ENCODE assay signal across 12 mouse cellular contexts in genomic region chr11:83786835-83787234, GRCm38 (mm10). TPM values are rescaled to one million over a fixed set of nuclear protein-coding genes. Genes with fewer than 3 reads are reported as not detected.
DNase-seq lines count a peak whose midpoint lies in the region; ATAC-seq lines count a peak whose summit lies in the region.
"Had no signal": no experiment of that assay in that cellular context is flagged by ENCODE, and none has a peak within 500 bp of the region (broad histone marks: within the 10 kb centered on the region; RNA-seq: fewer than 3 reads in every experiment).

No protein-coding gene starts in this region.

- ATAC-seq in CD4-positive, CD25-positive, alpha-beta regulatory T cell, adult 4 months, result no peak
- no peak for ATAC-seq in megakaryocyte-erythroid progenitor cell, adult 5-6 weeks (replicated peaks; ENCODE audit: low FRiP score, low TSS enrichment, poor library complexity, severe bottlenecking)

- intact Hi-C loops in heart, postnatal 10 days (cut with DNase I), result no loop called here

- DNase-seq in ovary, postnatal 36 days (ENCODE audit: low spot score), result peak; percentile 17
- no peak for DNase-seq in ovary, postnatal 10 days (ENCODE audit: low spot score)
- DNase-seq in heart, postnatal 10 days, result peak; percentile 33 to 36
- DNase-seq in kidney, postnatal 25 days, result peak; percentile 83 to 90
- no peak for DNase-seq in thymus, postnatal 4 days
- DNase-seq: liver; thymus, adult 2 months had no signal

RNA-seq across cellular contexts. Expression of gene Heatr6, which starts 33.3 kb away (rescaled TPM):
- total RNA-seq in heart, postnatal 10 days (2021), result 1 to 10 TPM; 8.0 to 8.2 TPM
- 10 to 100 TPM; 34.2 to 44.9 TPM for polyA plus RNA-seq in CD4-positive, CD25-positive, alpha-beta regulatory T cell, adult 4 months (2017; shearing (Covaris generic))
- total RNA-seq in megakaryocyte-erythroid progenitor cell, adult 5-6 weeks (2014; fragmentation: Nextera tagmentation), result 21.9 and 38.9 TPM in 2 replicates
- total RNA-seq in megakaryocyte-erythroid progenitor cell, adult 5-6 weeks (2017), result 10.2 and 20.6 TPM in 2 replicates

RNA-seq across cellular contexts. Expression of gene Wfdc21, which starts 40.1 kb away (rescaled TPM):
- not detected for total RNA-seq in heart, postnatal 10 days (2021)
- polyA plus RNA-seq in CD4-positive, CD25-positive, alpha-beta regulatory T cell, adult 4 months (2017; shearing (Covaris generic)), result not detected
- 30.6 TPM in 1 of 2 replicates, not detected in the other for total RNA-seq in megakaryocyte-erythroid progenitor cell, adult 5-6 weeks (2014; fragmentation: Nextera tagmentation)
- 2.1 TPM in 1 of 2 replicates, not detected in the other for total RNA-seq in megakaryocyte-erythroid progenitor cell, adult 5-6 weeks (2017)
- total RNA-seq: layer of hippocampus, adult 18-20 months; MEL had no signal
- polyA plus RNA-seq: midbrain, embryonic 12.5 days had no signal

Comparison
In these comparisons a context has a peak if more than half of its experiments do, and no peak if none do; other contexts are left out.
1. DNase-seq: peak in ovary, postnatal 36 days (single experiment), heart, postnatal 10 days (2 of 2) and kidney, postnatal 25 days (2 of 2); none in ovary, postnatal 10 days (single experiment) and thymus, postnatal 4 days (single experiment).